Mouse (Mus musculus): ENCODE measurements around the gene Phlpp1.

GRCm38 (mm10) chr1:106188756-106189155 lies 17.2 kb downstream of the Phlpp1 start:
- TF ChIP-seq CTCF (IDR thresholded peaks at IDR 0.05; ENCODE audit: insufficient read depth, low read length) = no peak
- TF ChIP-seq POLR2A (IDR thresholded peaks at IDR 0.05; ENCODE audit: borderline replicate concordance, extremely low read depth, low read depth, low read length) = no peak

All from lung, adult 2 months (tissue).